Comparison of ENCODE assay signal across 11 mouse cellular contexts in genomic region chr6:40023592-40024335, GRCm38 (mm10).
A peak's percentile ranks its signal among the peaks of the same experiment; 100 is the strongest.
DNase-seq lines count a peak whose midpoint lies in the region; ATAC-seq and TF ChIP-seq lines count a peak whose summit lies in the region.
"Had no signal": no experiment of that assay in that cellular context is flagged by ENCODE, and none has a peak within 500 bp of the region (broad histone marks: within the 10 kb centered on the region; RNA-seq: fewer than 3 reads in every experiment).

No protein-coding gene starts in this region.

- no peak for TF ChIP-seq POLR2A in cortical plate, adult 2 months (IDR thresholded peaks at IDR 0.05; ENCODE audit: extremely low read depth, insufficient read depth, low read length)

- no peak for DNase-seq in frontal cortex, postnatal 14 days (ENCODE audit: low spot score in 2 of 2)
- DNase-seq in layer of hippocampus, adult 18-20 months (ENCODE audit: low spot score in 2 of 2), result peak; percentile 62 to 87
- DNase-seq in lung, postnatal 36 days, result no peak
- DNase-seq in thymus, adult 18-20 months, result no peak
- DNase-seq: embryo, embryonic 11 days had no signal

- no peak overlapping the region for H3K9ac ChIP-seq in midbrain, embryonic 16.5 days (ENCODE audit: low read depth, low read length)
- no peak overlapping the region for H3K9ac ChIP-seq in intestine, embryonic 15.5 days
- H3K9ac ChIP-seq: limb, embryonic 15.5 days had no signal

- peak; percentile 81 for ATAC-seq in frontal cortex, adult (ENCODE audit: low TSS enrichment)
- ATAC-seq in midbrain, embryonic 16.5 days, result peak; percentile 83
- no peak for ATAC-seq in intestine, embryonic 15.5 days
- ATAC-seq: lung, postnatal 0 days had no signal

- peak overlapping the region; percentile 84 for H3K27ac ChIP-seq in cortical plate, adult 2 months (ENCODE audit: insufficient read depth, low read length)
- H3K27ac ChIP-seq in midbrain, embryonic 16.5 days (ENCODE audit: low read length), result peak overlapping the region; percentile 5
- no peak overlapping the region for H3K27ac ChIP-seq in intestine, embryonic 15.5 days
- H3K27ac ChIP-seq: limb, embryonic 15.5 days had no signal

- no peaks in the 10 kb centered on the region for H3K36me3 ChIP-seq in midbrain, embryonic 16.5 days (ENCODE audit: control insufficient read depth, insufficient read depth, low read length)
- no peaks in the 10 kb centered on the region for H3K36me3 ChIP-seq in intestine, embryonic 15.5 days
- H3K36me3 ChIP-seq: limb, embryonic 15.5 days had no signal

- H3K4me1 ChIP-seq in cortical plate, adult 2 months (ENCODE audit: control insufficient read depth, insufficient read depth, low read length), result peaks cover 7% of the 10 kb centered on the region
- H3K4me1 ChIP-seq in midbrain, embryonic 16.5 days (ENCODE audit: control insufficient read depth, insufficient read depth, low read length), result peaks cover 18% of the 10 kb centered on the region
- no peaks in the 10 kb centered on the region for H3K4me1 ChIP-seq in intestine, embryonic 15.5 days (replicated peaks)
- H3K4me1 ChIP-seq: limb, embryonic 15.5 days had no signal

- TF ChIP-seq CTCF in cortical plate, adult 2 months (IDR thresholded peaks at IDR 0.05; ENCODE audit: extremely low read depth, insufficient read depth, low read length), result no peak

- WGBS in midbrain, embryonic 16.5 days, result 58% methylated on average over 4 of the region's 4 CpGs
- 79% methylated on average over 4 of the region's 4 CpGs for WGBS in intestine, embryonic 15.5 days

- H3K4me2 ChIP-seq in midbrain, embryonic 16.5 days (ENCODE audit: low read length), result no peak overlapping the region
- H3K4me2 ChIP-seq in intestine, embryonic 15.5 days (replicated peaks), result no peak overlapping the region
- H3K4me2 ChIP-seq: limb, embryonic 15.5 days had no signal

- H3K9me3 ChIP-seq in midbrain, embryonic 16.5 days (replicated peaks; ENCODE audit: control insufficient read depth, low read length, poor library complexity, severe bottlenecking), result no peaks in the 10 kb centered on the region
- H3K9me3 ChIP-seq in intestine, embryonic 15.5 days, result no peaks in the 10 kb centered on the region
- H3K9me3 ChIP-seq: limb, embryonic 15.5 days had no signal

- no peaks in the 10 kb centered on the region for H3K27me3 ChIP-seq in midbrain, embryonic 16.5 days (ENCODE audit: control insufficient read depth, insufficient read depth, low read depth, low read length)
- H3K27me3 ChIP-seq in intestine, embryonic 15.5 days (replicated peaks), result no peaks in the 10 kb centered on the region
- H3K27me3 ChIP-seq: limb, embryonic 15.5 days had no signal

- H3K4me3 ChIP-seq in cortical plate, adult 2 months (ENCODE audit: insufficient read depth, low read length), result no peak overlapping the region
- H3K4me3 ChIP-seq in midbrain, embryonic 16.5 days (ENCODE audit: low read depth, low read length), result no peak overlapping the region
- H3K4me3 ChIP-seq in intestine, embryonic 15.5 days (replicated peaks), result no peak overlapping the region
- H3K4me3 ChIP-seq: limb, embryonic 15.5 days had no signal

Comparison
In these comparisons a context has a peak if more than half of its experiments do, and no peak if none do; other contexts are left out.
1. DNase-seq: peak in layer of hippocampus, adult 18-20 months (2 of 2); none in frontal cortex, postnatal 14 days (0 of 2), lung, postnatal 36 days (single experiment) and thymus, adult 18-20 months (0 of 2).